Mouse (Mus musculus): ENCODE data around the gene Cfap73.

Gene Cfap73

DNA sequence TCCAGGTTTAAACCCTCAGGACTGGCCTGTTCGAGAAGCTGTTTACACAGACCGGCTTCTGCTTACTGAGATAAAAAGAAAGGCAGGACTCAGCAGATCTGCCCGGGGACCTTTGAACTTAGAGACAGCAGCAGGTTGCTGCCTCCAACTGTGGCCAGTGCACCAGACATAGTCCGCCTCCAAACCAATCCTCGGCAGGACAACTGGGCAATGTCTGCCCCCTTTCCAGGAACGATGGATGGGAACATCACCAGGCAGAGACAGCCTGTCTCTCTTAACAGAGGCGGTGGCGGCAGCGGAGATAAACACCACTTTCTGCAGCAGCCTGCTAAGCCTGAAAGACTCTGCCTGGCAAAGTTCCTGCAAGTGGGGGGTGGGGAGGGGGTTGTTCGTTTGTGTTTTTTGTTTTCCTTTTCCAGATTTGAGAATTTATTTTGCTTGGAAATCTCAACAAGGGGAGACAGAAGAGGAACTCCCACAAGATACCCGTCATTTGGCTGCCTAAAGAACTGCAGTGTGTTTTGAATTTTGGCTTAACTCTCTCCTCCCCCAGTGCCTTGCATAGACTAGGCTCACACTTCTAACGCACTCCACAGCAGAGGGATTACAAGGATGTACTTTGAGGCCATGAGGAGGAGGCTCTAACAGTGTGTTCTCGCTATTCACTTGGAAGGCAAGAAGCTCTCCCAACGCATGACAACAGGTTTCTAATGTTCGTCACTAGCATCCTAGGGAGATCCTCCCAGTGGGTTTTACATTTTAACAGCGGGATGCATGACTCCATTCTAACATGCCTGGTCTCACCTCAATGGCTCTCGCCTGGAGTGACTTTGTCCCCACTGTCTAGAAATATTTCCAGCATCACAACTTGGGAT is 47.1 kb downstream of the Cfap73 start:
- no peak for DNase-seq (ENCODE audit: low read depth, low spot score)

DNA sequence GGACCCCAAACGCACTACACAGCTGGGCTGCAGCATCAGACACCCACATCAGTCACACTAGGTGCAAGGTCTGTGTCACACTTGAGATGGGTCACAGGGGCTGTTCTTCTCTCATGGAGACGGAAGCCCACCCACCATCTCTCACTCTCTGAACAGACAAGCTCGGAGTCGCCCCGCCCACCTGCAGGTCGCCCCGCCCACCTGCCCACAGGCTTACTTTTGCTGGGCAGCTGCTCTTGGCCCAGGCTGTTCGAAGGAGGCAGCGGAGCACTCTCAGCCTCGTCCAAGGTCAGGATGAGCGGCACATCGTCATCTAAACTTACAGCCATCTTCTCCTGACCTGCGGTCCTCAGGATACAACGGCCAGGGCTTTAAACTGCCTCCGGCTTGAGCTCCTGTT is 49.1 kb downstream of the Cfap73 start:
- DNase-seq (ENCODE audit: low read depth, low spot score): no peak

GRCm38 (mm10) chr5:120583511-120583910 is 50.5 kb downstream of the Cfap73 start:
- no peak for DNase-seq (ENCODE audit: low read depth, low spot score)

GRCm38 (mm10) chr5:120582002-120582401 is 52.0 kb downstream of the Cfap73 start:
- no peak for DNase-seq (ENCODE audit: low read depth, low spot score)

DNA sequence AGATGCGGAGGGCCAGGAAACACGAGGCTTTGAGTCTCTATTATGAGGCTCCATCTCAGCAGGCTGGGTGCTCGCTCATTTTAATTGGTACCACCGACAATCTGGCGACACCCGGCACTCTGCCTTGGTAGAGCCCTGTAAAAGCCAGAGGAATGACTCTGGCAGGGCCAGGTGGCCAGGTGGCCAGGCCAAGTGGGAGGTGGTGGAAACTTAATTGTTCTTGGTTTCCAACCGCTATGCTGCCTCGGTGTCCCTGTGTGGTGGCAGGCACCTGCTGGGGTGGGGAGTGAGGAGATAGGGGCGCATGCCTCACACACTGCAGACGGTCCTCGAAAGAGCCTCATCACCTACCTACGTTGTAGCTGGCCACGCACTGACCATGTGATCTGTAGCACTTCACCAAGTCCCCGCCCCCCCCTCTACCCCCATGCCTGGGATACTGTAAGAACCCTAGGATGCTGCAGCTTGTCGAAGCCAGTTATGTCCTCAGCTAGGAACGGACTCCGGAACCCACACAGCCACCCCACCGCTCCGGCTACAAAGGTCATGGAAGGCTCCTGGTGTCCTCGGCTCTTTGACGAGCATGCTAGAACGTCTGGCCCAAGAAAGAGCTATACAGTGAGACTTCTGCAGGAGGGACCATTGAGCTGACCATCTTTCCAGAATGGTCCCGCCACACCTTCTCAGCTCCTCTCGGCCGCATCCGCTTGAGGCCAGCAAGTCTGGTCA is 54.0 kb downstream of the Cfap73 start:
- DNase-seq (ENCODE audit: low read depth, low spot score): no peak

DNA sequence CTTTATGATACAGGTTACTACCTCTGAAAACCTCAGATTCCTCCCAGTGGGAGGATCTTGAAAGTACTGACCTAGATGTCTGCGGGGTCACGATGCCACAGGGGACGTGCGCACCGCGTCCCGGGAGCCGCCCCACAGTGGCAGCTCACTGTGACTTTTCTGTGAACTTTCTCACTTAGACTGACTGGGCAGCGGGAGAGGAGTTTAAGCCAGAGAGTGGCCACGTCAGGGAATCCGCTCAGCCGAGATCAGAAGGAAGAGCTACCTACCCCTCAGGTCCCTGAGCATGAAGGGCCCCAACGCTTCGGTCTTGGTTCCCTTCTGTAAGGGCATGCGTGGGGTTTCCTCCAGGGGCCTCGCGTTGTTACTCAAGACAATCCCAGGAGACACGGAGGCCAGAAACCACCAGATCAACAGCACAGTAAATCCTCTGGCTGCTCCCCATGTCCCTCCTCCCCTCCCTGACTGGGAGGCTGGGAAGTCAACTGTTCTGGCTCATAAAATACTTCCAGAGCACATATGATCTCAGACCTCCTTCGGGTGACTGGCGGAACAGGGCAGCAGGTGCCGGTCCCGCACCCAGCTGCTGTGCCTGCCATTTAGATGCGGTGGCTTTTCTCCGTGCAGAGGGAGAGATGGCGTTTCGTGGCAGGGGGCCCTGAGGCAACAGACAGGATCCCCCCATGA is 54.7 kb downstream of the Cfap73 start:
- DNase-seq (ENCODE audit: low read depth, low spot score): peak; percentile 66

DNA sequence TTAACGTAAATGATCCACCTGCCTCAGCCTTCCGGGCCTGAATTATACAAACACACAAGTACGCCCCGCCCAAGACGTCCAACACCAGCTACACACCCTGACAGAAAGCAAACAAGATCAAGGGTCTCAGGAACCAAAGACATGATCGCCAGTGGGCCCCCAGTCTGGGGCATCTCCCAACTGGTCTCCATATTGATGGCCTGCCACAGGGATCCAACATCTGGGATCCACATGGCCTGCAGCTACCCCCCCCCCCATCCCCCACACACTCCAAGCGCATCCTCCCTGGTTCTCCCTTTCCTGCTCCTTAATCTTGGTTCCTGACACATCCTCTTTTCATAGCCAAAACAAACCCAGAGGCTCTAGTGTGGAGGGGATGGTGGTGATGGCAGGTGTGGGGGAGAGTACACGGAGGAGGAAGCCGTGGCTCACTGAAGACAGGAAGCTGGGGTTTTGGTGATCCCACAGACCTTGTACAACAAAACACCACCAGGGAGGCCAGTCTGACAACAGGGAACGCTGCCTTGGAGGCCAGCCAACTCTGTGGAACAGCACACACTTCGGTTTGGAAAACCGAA is 55.4 kb downstream of the Cfap73 start:
- DNase-seq (ENCODE audit: low read depth, low spot score): peak; percentile 83
